In the genomic region with DNA sequence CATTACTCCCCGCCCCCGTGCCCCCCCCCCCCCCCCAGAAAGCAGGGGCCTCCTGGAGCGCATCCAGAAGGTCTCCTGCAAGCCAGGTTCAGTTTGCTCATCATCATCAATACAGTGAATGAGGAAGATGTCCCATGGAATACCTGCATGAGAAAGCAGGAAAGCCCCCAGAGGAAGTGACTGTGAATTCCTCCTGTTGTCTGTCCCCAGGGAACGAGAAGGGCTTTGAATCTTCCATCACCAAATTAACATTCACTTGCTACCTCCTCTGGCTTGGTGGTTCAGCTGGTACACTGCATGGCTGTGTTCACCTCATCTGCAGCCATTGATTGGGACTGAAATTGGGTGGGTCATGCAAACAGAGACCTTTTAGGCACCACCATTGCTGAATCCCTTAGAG, we compare ENCODE assay signal across 33 mouse cellular contexts. TPM values are rescaled to one million over a fixed set of nuclear protein-coding genes. Genes with fewer than 3 reads are reported as not detected.
"Had no signal": no experiment of that assay in that cellular context is flagged by ENCODE, and none has a peak within 500 bp of the region (broad histone marks: within the 10 kb centered on the region; RNA-seq: fewer than 3 reads in every experiment).

No protein-coding gene starts in this region.

- H3K9ac ChIP-seq: limb, embryonic 12.5 days; limb, embryonic 13.5 days; limb, embryonic 15.5 days; liver, embryonic 14.5 days; liver, postnatal 0 days; lung, embryonic 14.5 days; lung, embryonic 15.5 days; midbrain, embryonic 12.5 days; midbrain, embryonic 13.5 days; midbrain, embryonic 15.5 days had no signal

- H3K4me1 ChIP-seq: limb, embryonic 12.5 days; limb, embryonic 13.5 days; limb, embryonic 15.5 days; lung, embryonic 15.5 days; midbrain, embryonic 10.5 days; midbrain, embryonic 12.5 days; midbrain, embryonic 13.5 days; midbrain, embryonic 15.5 days had no signal

- H3K9me3 ChIP-seq: limb, embryonic 10.5 days; limb, embryonic 12.5 days; limb, embryonic 13.5 days; limb, embryonic 15.5 days; liver, embryonic 12.5 days; liver, embryonic 13.5 days; liver, embryonic 15.5 days; lung, embryonic 15.5 days; midbrain, embryonic 10.5 days; midbrain, embryonic 12.5 days; midbrain, embryonic 13.5 days; midbrain, embryonic 15.5 days had no signal

- H3K27me3 ChIP-seq: limb, embryonic 15.5 days; lung, embryonic 15.5 days; midbrain, embryonic 12.5 days; midbrain, embryonic 13.5 days; midbrain, embryonic 15.5 days had no signal

- H3K27ac ChIP-seq: limb, embryonic 10.5 days; limb, embryonic 12.5 days; limb, embryonic 13.5 days; limb, embryonic 15.5 days; liver, embryonic 12.5 days; liver, embryonic 13.5 days; liver, embryonic 14.5 days; liver, embryonic 15.5 days; lung, embryonic 15.5 days; macrophage; midbrain, embryonic 10.5 days; midbrain, embryonic 12.5 days; midbrain, embryonic 13.5 days; midbrain, embryonic 15.5 days had no signal

- H3K4me3 ChIP-seq: limb, embryonic 10.5 days; limb, embryonic 12.5 days; limb, embryonic 13.5 days; limb, embryonic 15.5 days; liver, embryonic 12.5 days; liver, embryonic 13.5 days; liver, embryonic 15.5 days; lung, embryonic 15.5 days; megakaryocyte, embryonic 14.5 days; midbrain, embryonic 10.5 days; midbrain, embryonic 12.5 days; midbrain, embryonic 13.5 days; midbrain, embryonic 15.5 days; myocyte had no signal

- DNase-seq: left cerebral cortex, postnatal 4 days; liver; liver, embryonic 13.5 days; liver, postnatal 0 days; lung, adult 18-20 months; lung, adult 2 months; lung, embryonic 14.5 days; lung, postnatal 10 days; lung, postnatal 14 days; lung, postnatal 36 days; lung, postnatal 4 days; midbrain, embryonic 14.5 days had no signal

- H3K4me2 ChIP-seq: limb, embryonic 12.5 days; limb, embryonic 13.5 days; limb, embryonic 15.5 days; liver, embryonic 11.5 days; liver, embryonic 12.5 days; liver, embryonic 13.5 days; liver, embryonic 15.5 days; lung, embryonic 14.5 days; lung, embryonic 15.5 days; midbrain, embryonic 11.5 days; midbrain, embryonic 12.5 days; midbrain, embryonic 13.5 days; midbrain, embryonic 15.5 days had no signal

- H3K36me3 ChIP-seq: limb, embryonic 10.5 days; limb, embryonic 12.5 days; limb, embryonic 13.5 days; limb, embryonic 15.5 days; liver, embryonic 12.5 days; liver, embryonic 13.5 days; liver, embryonic 15.5 days; lung, embryonic 15.5 days; midbrain, embryonic 10.5 days; midbrain, embryonic 12.5 days; midbrain, embryonic 13.5 days; midbrain, embryonic 15.5 days had no signal

RNA-seq across cellular contexts. Expression of gene Rundc3a, which starts 8.1 kb away (rescaled TPM):
- total RNA-seq: megakaryocyte progenitor cell, adult 5-6 weeks; megakaryocyte, adult 5-6 weeks; megakaryocyte-erythroid progenitor cell, adult 5-6 weeks; monocyte, adult 5-6 weeks had no signal

RNA-seq across cellular contexts. Expression of gene Slc4a1, which starts 19.1 kb away (rescaled TPM):
- polyA plus RNA-seq: macrophage, myocyte had no signal
